Mouse (Mus musculus) adrenal gland, postnatal 14 days (tissue): ENCODE data around the gene Clmp. TPM values are rescaled to one million over a fixed set of nuclear protein-coding genes. Genes with fewer than 3 reads are reported as not detected.
"Not testable (repeated sequence)": the region's sequence is repeated elsewhere in the genome, so short reads cannot be mapped to it uniquely, and the experiment has no call there.

Experiments
- DNase-seq: peaks from one replicate; pipeline ENCODE4 v3.0.0; 2021; ENCODE audit warnings: mixed read lengths
- total RNA-seq: library from RNA; stranded (reverse); gene quantifications from 2 replicates; pipeline ENCODE4 v1.2.3, GENCODE M21; 2021

Clmp gene
- total RNA-seq, 1 experiment from 2014 or later, result 6.5 TPM

DNA sequence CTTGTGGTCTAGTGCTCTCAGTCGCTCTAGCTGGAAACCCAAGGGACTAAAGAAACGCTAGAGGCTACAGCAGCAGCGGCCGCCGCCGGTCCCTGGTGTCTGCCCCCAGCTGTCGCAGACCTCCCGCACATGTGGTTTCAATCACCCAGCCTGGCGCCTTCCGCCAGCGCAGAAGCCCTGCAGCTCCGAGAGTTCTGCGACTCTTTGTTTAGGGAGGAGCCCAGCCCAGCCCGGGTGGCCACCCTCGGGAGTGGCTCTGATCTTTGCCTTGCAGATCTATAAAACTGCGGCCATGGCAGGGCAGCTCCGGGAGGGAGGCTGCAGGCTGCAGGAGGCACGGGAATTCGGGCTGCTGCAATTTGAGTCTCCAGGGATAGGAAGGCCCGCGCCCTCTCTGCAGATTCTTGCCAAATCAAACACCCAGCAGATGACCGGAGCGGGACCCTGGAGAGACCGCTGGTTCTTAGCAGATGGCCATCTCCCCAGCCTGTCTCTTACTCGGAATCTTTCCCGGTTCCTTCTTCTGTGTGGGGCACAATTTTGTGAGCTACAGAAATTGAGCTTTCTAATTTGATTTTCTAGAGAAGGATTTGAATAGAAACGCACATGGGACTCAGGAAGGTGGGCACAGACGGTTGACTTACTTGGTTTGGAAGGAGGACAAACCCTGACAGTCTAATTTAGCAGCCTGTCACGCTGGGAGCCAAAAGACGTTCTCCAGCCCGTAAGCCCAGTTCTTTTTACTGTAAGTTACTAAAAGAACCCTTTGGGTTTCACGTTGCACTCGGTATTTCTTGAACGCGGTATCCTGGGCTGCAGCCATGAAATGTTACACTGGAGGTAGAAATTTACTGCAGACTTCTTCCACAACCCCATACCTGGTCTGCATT lies 45.2 kb downstream of the Clmp start:
- DNase-seq, result peak; percentile 74

DNA sequence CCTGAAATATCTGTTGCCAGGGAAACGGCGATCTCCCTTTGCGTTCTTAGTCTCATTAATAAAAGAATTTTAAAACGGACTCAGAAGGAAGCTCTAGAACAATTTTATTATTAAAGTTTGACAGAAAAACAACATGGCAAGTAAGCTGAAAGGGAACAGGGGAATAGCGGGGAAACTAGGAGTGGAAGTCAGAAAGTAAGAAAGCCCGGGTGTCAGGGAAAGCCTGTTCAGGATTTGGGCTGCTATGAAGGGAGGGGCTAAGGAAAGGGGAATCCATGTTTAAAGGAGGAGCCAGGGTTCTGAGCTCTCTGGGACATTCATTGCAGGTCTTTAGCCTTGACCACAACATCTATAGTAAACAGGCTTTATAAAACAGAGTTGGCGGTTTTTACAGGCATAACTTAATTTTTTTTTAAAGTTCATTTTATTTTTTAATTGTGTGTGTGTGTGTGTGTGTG lies 45.9 kb downstream of the Clmp start:
- DNase-seq, result no peak

DNA sequence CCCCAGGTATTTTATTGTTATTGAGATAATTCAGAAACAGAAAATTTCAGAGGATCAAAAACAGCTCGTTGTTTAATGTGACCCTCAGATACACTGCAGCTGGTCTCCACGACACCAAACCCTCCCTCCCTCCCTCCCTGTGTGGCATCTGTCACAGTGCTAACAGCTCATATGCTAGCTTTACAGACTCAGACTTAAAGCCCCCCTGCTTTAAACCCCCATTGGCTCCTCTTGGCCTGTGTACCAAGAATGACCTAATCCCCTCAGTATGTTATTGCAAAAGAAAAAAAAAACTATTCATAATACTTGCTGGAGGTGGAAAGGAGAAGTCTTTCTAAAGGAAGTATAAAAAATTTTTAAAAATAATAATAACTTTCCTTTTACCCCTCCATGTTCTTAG lies 46.5 kb downstream of the Clmp start:
- DNase-seq, result no peak

DNA sequence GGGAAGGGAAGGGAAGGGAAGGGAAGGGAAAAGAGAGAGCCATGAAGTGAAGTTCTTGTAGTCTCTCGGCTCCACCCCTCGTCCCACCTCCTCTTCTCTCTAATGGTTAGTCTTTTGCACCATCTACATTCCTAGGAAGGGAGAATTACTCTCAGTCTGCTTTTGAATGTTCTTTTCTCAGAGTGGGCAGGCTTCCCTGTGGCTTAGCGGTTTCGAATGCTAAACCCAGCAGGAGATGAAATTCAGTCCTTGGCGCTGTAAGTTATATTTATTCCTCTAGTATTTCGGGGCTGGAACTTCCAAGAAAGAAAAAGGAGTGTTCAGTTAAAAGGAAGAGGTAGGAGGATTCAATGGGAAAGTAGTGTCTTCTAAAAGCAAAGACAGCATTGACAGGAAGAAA lies 51.4 kb downstream of the Clmp start:
- no peak for DNase-seq

DNA sequence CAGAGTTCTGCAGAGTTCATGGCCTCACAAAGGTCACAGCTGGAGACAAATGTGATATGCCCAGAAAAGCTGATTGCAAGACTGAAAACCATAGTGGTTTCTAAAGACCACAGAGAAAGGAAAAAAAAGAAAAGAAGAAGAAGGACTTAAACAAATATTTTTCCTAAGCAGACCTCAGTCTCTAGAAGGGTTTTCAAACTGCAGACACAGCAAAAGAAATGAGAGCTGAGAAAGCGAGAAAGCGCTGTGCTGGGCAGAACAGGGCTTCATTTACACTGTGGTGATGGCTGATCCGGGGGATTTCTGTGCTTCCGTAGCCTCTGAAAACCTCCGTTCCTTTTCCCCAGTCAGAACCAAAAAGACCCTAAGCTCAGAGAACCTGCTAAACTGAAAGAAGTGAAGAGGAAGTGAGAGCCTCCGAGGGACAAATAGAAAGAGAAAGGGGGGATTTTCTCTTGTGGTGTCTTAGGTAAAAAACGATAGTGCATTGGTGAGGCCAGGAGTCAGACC lies 57.8 kb downstream of the Clmp start:
- DNase-seq, result no peak

DNA sequence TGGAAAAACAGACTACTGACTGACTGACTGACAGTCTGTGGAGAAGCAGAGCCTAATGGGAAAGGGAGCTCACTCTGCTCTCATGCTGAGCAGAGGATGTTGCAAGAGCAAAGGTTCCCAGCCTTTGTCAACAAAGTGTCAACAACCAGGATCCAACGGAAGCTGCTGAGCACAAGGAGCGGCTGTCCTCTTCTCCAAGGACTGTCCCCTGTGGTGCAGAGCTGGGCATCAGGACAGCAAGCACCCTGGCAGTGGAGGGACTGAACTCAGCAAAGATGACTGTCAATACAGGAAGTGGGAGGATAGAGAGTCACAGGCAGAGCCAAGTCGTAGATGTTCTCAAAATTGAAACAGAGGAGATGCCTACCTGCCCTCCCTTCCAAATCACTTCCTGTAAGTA lies 58.5 kb downstream of the Clmp start:
- peak; percentile 22 for DNase-seq

DNA sequence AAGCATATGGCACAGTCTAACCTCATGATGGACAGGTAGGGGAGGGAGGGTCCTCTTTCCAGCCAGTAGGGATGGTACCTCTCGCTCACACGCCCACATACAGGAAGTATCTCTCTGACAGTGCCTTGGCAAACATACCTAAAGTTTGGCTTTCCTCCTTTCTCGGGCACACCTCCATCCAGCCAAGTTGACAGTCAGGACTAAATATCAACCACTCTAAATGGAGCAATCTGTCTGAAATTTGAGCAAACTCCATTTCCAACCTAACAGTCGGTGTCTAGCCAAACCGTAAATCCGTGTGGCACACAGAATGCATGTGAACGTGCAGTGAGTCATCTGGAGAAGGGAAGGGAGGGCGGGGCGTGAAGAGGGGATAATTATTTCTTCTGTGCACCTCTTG lies 61.0 kb downstream of the Clmp start:
- DNase-seq, result no peak

DNA sequence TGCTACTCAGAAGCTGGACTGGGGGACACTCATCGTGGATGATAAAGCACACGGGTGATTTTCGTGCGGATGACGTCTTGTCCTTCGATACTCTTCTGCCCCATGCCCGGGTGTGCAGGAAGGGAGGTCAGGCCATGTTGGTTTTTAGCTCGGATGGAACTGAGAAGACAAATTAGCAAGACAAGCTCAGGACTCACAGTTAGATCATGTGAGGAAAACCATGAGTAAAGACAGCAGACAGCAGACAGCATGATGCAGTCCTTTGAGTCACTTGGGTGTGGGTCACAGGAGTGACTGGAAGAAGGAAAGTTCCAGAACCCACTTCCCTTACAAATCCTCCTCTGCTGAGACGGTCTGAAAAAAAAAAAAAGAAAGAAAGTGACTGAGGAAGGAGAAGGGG lies 61.5 kb downstream of the Clmp start:
- no peak for DNase-seq

DNA sequence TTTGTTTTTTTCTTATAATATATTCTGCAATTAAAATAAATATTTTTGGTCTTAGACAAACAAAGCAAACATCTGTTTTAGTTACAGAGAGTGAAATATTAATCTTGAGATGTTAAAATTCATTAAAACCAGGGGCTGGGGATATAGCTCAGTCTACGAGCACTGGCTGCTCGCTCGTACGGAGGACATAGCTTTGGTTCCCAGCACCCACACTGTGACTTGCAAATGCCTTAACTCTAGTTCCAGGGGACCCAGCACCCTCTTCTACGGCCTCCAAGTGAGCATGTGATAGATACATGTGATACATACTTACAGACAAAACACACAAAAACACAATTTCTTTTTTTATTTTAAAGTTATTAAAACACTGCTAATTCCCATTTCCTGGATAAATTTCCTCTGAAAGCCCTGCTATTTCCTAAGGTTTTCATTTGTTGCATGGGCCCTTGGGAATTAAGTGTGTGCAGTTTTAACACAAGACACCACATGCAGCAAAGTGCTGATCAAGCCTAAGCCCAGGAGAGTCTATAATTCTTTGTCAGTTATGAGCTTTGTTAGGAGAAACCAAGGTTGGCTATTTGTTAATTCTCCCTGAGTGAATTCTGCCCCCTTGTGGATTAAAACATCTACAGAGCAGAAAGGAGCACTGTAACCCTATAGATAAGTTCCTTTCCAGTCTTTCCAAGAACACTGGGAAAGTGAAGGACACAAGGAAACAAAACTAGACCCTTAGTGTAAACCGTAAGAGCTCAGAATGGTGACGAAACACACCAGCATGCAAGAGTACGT lies 64.3 kb downstream of the Clmp start:
- DNase-seq, result no peak

DNA sequence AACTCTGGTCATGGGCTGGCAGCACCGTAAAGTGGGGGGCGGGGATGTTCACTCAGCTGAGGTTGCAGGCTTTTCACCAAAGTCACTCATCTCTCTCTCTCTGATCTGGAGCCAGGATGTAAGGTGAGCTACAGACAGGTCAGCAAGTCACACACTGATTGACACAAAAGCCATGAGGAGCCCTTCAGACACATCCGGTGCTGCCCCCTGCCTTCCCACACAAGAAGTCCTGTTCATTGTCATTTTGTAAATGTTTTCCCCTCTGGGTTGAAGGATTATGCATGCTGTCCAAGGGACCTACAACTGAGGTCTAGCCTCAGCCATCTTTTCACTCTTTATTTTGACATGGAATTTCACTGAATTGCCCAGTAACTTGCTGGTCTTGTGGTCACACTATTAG lies 66.0 kb downstream of the Clmp start:
- no peak for DNase-seq

DNA sequence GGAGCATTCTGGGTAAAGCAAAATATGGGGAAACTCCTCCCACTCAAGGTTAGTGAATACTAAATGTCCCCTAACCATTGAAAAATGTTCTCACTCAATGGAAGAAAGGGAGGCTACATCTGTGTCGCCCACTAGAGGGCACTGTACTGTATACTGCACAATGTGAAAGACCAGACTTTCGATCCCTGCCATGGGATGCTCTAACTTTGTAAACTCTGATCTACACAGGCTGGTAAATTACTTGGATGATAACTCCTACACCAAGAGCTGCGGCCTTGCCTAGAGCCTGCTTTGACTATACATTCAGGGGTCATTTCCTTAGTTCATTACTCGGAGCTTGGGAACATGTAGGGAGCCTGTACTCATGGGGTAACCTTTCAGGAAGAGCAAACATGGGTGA lies 70.6 kb downstream of the Clmp start:
- peak; percentile 71 for DNase-seq

DNA sequence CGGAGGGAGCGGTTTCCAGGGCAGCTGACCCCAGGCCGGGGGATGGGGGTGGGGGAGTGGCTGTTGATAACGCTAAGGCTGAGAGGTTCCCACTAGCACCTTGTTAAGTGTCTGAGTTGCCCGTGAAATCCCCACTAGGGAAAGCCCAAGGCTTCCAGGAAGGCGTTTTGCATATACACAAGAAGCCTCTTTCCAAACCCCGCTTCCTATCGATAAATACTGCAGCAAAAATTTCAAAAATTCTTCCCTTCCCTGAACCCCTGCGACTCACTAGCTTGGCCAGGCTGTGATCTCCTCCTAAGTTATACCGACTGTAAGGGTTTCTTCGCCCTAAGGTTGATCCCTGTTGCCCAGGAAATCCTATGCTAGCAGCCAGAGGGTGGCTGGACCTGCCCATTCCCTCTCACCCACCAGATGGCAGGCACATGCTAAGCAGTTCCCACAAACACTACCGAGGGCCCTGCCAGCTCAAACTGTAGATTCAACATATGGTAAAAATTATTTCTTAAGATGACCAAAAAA lies 71.4 kb downstream of the Clmp start:
- DNase-seq, result peak; percentile 73

DNA sequence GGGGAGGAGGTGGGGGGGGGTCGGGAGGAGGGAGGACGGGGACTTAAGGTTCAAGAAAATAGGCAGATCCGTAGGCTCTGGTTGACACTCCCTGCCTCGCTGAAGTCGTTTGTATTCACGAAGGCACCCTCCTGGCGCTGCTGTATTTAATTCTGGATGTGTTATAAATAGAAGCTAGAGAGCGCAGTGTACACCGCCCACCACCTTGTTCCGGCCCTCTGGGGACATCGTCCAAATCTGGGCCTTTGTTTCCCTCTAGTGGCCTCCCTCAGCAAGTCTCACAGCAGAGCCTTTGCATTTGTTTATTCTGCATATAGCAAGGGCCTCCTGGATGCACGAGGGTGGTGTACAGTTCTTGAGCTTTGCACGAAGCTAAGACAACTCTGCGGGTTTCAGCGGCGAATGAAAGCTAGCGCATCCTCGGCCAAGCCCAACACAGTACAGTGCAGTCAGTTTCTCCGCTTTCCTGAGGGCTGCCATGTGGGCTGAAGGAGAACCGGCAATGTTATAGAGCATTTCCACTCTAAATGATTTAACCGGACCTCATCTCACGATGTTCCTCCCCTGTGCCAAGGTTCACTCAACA lies 72.0 kb downstream of the Clmp start:
- peak; percentile 80 for DNase-seq

DNA sequence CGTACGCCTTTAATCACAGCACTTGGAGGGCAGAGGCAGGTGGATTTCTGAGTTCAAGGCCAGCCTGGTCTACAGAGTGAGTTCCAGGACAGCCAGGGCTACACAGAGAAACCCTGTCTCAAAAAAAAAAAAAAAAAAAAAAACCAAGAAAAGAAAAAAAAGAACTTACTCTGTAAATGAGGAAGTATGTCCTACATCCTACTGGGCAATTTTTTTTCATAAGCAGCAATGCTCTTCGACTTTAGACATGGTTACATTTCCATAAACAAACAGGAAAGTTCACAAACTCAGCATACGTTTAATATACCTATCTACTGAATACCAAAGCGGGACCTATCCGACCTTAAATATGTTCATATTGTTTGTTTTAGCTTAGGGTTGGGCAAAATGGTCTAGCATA lies 76.6 kb downstream of the Clmp start:
- no peak for DNase-seq

DNA sequence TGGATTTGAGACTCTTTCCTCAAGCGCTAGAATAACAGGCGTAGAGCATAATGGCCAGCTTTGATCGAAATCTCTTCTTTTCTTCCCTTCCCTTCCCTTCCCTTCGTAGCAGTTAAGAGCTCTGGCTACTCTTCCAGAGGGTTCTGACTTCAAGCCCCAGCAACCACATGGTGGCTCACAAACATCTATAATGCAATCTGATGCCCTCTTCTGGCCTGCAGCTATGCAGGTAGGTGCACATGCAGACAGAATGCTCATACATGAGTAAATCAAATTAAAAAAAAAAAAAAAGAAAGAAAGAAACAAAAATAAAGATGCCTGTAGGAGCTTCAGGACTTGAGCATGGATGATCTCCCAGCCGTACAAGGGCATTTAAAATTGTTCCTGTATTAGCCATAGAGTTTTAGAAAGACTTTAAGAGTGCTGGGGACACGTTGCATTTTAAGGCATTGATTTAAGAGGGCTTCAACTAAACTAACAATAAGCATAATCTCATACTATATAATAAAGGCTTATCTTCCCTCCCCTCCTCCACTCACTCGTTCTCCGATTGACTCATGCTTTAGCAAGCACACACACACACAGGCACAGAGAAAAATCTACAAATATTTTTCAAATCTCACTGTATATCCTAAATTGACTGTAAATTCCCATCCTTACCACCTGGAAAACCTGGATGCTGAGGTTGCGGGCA lies 79.3 kb downstream of the Clmp start:
- DNase-seq, result no peak

DNA sequence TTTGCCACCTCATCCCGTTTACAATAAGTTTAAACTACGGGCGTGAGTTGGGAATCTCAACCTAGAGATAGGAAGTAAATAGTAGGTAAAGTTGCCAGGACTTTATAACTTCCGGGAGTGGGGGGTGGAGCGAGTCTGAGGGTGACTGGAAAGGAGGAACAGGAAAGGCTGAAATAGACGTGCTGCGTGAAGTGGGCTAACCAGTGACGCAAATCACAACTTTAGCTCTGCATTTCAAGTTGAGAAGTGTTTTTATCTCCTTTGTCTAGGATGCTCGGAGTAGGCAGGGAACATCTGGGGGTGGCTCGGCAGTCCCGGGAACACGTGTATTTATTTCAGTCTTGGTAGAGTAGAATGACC lies 79.8 kb downstream of the Clmp start:
- DNase-seq, result peak; percentile 16

DNA sequence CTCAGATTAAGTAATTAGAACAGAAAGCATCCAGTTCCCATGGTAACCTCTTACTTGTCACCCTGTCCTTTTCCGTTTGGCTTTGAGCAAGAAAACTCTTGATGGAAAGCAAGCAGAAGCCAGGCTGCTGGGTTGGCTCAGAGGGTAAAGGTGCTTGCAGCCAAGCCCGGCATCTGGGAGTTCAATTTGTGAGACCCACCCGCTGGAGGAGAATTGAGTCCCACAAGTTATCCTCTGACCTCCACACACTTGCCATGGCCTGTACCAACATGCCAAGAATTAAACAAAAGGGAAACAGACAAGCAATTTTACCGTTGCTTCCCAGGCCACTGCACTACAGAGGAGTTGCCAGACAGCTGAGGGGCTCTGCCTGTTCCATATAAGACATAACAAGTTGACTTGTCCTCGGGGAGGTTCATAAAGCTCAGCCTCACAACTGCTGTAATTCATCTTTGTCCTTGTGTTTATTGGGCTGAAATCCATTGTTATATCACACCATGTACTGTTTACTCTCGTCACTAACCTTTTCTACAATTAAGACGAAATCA lies 80.4 kb downstream of the Clmp start:
- no peak for DNase-seq

DNA sequence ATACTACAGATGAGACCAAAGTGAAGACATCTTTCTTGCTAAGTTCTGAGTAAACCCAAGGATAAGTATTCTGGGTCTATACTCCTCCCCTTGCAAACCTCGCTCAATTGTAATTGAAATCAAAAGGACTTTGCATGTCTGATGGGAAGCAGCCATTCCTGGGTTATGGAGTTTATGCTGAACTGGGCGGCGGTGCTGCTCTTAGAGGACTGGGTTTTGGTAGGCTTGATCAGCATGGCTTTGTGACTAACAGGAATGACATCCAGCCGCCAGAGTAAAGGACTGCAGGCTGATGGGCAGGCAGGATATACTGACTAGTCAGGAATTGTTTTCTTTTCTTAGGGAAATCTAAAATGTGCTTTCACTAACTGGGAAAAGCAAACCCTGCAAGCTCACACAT lies 82.2 kb downstream of the Clmp start:
- DNase-seq, result no peak

DNA sequence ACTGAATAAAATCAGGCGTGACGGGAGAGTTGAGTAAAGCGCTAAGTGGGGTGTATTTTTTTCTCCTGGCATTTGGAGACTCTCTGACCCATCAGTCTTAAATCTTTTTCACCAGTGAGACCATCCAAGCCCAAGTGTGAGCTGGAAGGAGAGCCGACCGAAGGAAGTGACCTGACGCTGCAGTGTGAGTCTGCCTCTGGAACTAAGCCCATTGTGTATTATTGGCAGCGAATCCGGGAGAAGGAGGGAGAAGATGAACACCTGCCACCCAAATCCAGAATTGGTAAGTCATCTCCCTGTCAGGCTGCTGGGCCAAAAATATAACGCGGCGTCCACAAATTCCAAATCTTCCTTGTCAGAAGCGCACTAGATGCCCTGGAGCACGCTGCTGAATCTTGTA lies 86.5 kb downstream of the Clmp start:
- DNase-seq, result no peak

DNA sequence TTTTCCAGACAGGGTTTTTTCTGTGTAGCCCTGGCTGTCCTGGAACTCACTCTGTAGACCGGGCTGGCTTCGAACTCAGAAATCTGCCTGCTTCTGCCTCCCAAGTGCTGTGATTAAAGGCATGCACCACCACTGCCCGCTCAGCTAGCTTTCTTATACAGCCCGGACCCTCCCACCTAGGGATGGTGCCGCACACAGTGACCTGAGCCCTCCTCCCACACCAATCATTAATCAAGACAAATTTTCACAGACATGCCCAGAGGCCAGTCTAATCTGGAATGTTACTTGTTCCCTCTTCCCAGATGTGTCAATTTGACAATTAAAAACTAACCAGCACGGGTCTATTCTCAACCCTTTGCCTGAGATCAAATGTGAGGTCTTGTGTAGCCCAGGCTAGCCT lies 87.4 kb downstream of the Clmp start:
- DNase-seq, result not testable (repeated sequence)

DNA sequence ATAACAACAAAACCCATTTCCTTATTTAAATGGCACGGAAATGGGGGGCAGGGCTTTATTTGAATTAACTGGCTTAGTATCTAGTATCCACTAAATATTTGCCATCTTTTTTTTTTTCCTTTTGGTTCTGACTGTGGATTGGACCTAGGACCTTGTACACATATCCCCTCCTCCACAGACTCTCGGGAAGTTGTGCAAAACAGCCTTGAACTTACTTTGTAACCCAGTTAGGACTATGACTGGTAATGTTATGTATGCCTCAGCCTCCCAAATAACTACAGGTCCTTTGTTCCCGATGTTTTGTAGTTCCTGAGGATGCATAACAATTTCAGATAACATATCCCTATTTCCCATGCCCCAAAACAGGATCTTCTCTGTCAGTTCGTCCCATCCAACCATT lies 88.1 kb downstream of the Clmp start:
- DNase-seq, result no peak

DNA sequence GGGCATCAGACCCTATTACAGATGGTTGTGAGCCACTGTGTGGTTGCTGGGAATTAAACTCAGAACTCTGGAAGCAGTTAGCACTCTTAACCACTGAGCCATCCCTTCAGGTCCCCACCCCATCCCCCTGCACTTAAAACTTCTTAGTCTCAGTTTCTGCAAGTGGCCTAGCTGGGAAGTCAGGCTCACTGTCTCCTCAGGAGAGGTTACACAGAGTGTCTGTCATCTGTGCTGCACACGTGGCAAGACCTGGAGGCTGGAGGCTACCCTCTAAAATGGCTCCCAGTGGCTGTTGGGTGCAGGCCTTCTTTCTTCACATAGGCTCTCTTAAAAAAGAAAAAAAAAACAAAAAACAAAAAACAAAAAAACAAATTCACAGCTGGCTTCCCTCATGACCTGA lies 90.3 kb downstream of the Clmp start:
- no peak for DNase-seq
